Mouse (Mus musculus): Measurements from ENCODE around the gene Gk5.
"Not testable (repeated sequence)": the region's sequence is repeated elsewhere in the genome, so short reads cannot be mapped to it uniquely, and the experiment has no call there.

Gk5 gene

GRCm38 (mm10) chr9:96118861-96119772 is at the start of gene Gk5:
Gene Gk5 (plus strand): TSS chr9:96119362.
- DNase-seq: peak; percentile 97

GRCm38 (mm10) chr9:96078752-96079315 is 40.3 kb upstream of the Gk5 start:
- DNase-seq: no peak

- no peak for DNase-seq
Observed at GRCm38 (mm10) chr9:96085293-96085692, 33.9 kb upstream of the Gk5 start.

GRCm38 (mm10) chr9:96087671-96088070 is 31.5 kb upstream of the Gk5 start:
- DNase-seq: no peak

DNA sequence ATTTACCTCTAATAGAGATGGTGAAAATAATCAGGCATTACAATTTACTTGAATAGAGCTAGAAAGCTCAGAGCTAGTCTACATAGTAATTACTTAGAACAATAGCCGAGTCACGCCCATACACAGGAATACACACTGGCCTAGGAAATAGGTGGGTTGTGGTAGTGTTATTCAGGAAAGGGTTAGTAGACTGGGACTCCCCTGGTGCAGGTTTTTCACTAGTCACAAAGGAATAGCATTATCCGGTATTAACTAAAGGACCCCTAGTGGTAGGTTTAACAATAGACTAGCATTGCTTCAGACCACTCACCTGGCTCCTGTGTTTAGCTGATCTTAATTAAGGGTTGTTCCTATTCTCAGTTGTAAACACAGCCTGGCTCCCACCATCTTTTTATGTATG is 30.7 kb upstream of the Gk5 start:
- DNase-seq: not testable (repeated sequence)

DNA sequence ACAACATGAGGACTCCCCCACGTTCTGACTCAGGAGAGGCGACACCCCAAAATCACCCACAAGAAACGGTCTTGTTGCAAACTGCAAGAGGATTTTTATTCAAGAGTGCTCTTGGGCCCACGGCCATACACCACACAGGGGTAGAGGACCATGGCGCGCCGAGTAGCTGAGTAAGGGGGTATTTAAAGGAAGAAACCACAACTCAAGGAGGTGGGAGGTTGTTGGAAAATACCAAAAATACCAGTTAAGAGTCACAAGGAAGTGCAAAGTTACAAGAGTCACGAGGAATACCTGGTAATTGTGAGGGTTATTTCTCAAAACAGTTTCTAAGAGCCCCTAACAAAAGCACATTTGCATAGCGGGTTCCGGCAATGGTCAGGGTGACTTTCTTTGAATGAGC is 26.5 kb upstream of the Gk5 start:
- DNase-seq: not testable (repeated sequence)

DNA sequence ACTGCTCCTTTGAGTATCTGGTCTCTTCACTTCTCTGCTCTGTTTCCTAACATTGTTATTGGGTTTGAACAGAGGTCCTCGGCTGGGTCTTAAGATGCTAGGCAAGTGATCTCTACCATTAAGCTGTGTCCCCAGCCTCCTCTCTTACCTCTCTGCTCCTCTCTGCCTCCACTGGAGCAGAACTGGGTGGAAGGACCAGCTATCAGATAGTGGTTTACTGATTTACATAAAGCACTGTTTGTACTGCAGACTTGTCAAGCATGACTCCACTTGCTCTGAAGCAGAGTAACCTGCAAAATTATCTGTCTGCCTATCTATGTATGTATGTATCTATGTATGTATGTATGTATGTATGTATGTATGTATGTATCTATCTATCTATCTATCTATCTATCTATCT is 25.9 kb upstream of the Gk5 start:
- DNase-seq: peak; percentile 15

DNA sequence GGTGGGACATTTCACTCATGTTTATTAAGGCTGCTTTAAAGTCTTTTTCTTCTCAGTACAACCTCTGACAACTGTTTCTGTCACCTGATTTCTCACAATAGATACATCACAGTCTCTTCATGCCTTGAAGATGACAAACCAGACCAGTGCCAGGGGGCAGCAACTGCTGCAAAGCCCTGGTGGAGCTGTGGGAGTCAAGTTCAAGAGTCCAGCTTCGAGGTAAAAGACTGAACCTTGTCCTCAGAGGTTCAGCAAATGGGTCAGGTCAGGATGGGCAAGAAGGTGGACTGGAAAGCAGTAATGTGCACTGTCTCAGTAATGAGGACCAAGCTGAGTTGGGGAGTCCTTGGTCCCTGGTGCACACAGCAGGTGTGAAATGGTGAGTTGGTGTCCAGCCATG is 24.8 kb upstream of the Gk5 start:
- peak; percentile 47 for DNase-seq

GRCm38 (mm10) chr9:96095192-96095591 is 24.0 kb upstream of the Gk5 start:
- no peak for DNase-seq

DNA sequence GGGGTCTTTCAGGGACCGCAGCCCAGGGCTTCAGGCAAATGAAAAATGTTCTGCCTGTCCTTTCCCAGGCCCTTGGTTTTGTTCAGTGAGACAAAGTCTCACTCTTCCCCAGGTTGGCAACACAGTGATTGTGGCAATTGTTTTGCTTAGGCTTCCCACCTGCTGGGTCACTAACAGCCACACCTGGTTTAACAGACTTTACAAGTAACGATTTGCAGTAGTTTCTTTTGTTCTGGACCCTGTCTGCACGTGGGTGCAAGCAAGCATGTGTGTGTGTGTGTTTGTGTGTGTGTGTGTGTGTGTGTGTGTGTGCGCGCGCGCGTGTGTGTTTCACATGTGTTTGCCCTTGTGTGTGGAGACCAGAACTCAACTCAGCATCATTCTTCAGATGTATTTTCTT is 16.3 kb upstream of the Gk5 start:
- no peak for DNase-seq

GRCm38 (mm10) chr9:96112879-96113361 is 6.2 kb upstream of the Gk5 start:
- no peak for DNase-seq

GRCm38 (mm10) chr9:96116801-96117200 is 2.4 kb upstream of the Gk5 start:
- DNase-seq: no peak

- no peak for DNase-seq
Observed at GRCm38 (mm10) chr9:96118216-96118615, 946 bp upstream of the Gk5 start.

DNA sequence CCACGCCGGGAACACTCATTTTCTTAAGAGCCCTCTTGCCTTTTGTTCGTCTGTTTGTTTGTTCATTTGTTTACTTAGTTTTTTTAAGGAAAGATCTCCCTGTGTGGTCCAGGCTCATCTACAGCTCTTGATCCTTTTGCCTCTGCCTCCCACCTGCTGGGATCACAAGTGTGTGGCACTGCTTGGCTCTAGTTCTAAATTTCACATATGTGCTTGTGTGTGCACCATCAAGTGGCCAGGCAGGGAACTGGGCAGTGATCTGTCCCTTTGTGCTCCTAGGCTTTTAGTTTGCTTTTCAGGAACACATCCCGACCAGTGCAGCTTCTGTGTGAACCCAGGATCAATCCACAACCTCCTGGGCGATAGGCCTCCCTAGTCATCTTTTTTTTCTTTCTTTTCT is 8.8 kb downstream of the Gk5 start:
- DNase-seq: peak; percentile 13

DNA sequence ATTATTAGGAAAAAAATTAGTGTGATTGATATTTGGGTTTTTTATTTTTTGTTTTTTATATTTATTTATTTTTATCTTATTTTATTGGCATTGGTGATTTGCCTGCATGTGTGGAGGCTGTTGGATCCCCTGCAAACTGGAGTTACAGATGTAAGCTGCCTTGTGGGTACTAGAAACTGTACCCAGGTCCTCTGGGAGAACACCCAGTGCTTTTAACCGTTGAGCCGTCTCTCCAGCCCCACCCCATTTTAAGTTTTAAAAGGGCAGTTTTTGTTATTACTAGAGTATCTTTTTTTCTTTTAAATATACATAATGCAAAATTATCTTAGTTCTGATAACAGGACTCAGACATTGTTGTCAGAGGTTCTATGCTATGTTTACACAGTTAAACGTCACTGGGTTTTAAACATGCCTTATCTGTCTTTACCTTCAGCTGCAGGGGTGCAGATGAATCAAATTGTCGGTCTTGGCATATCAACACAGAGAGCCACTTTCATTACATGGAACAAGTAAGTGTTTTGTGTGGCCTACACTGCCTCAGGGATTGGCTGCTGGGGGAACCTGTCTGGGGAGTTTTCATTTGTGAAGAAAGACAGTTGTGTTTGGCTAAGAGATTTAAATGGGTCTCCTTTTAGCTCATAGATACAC is 13.9 kb downstream of the Gk5 start:
- DNase-seq: no peak

DNA sequence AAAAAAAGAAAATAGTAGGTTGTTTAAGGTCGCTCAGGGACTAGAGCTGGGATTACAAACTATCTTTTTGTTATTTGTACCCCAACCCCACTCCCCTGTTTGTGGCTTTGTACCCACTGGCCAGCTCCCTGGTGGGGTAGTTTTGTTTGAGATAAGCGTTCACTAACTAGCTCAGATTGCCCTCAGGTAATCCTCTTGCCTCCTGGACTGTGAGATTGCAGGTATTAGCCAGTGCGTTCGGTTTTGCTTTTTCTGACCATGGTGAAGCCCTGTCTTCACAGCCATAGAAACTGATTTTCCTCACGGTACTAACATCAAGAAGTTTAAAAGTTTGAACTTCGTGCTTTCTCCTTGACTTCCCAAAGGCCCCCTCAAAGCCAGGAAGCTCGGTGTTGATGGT is 15.3 kb downstream of the Gk5 start:
- no peak for DNase-seq

GRCm38 (mm10) chr9:96134916-96135315 is 15.8 kb downstream of the Gk5 start:
- peak; percentile 25 for DNase-seq

GRCm38 (mm10) chr9:96135461-96135860 is 16.3 kb downstream of the Gk5 start:
- DNase-seq: no peak

- DNase-seq: no peak
Observed at GRCm38 (mm10) chr9:96138958-96139357, 19.8 kb downstream of the Gk5 start.

DNA sequence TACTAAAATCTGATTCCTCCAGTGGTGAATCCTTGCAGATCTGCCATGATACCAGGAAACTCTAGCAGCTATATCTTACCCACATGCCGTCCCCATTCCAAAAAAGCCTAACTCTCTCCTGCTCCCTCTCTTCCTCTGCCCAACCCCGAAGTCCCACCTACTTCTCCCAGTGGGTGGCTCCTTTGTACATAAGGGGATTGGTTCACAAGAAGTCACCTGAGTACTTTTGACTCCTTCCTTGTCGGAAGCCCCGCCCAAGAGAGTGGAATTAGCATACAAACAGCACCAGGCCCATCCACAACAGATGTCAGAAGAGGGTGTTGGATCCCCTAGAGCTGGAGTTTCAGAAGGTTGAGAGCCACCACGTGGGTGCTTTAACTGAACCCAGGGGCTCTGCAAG is 20.7 kb downstream of the Gk5 start:
- no peak for DNase-seq

DNA sequence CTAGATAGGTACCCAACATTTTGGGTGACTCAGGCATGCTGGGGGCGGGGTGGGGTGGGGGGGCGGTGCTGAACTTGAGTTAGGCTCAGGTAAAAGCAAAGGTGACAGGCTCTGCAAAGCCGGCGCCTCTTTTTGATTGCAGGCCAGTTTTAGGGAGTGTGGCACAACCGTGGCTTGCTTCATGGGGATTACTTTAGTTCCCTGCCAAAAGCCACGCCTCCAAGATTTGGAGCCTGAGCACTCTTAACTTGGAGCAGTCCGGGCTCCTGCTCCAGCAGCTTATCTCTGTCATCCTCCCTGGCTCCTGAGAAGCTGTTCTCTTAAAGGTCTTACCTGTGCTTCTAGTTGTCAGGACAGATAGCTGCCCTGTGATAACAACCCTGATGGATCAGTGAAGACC is 21.8 kb downstream of the Gk5 start:
- no peak for DNase-seq

- no peak for DNase-seq
Observed at GRCm38 (mm10) chr9:96142499-96142898, 23.3 kb downstream of the Gk5 start.

GRCm38 (mm10) chr9:96143633-96144032 is 24.5 kb downstream of the Gk5 start:
- no peak for DNase-seq

GRCm38 (mm10) chr9:96144883-96145282 is 25.7 kb downstream of the Gk5 start:
- DNase-seq: no peak

All from kidney, postnatal 14 days (tissue).